Mouse (Mus musculus): Measurements from ENCODE around the gene Ctf1.
A peak's percentile ranks its signal among the peaks of the same experiment; 100 is the strongest.

Ctf1 gene

DNA sequence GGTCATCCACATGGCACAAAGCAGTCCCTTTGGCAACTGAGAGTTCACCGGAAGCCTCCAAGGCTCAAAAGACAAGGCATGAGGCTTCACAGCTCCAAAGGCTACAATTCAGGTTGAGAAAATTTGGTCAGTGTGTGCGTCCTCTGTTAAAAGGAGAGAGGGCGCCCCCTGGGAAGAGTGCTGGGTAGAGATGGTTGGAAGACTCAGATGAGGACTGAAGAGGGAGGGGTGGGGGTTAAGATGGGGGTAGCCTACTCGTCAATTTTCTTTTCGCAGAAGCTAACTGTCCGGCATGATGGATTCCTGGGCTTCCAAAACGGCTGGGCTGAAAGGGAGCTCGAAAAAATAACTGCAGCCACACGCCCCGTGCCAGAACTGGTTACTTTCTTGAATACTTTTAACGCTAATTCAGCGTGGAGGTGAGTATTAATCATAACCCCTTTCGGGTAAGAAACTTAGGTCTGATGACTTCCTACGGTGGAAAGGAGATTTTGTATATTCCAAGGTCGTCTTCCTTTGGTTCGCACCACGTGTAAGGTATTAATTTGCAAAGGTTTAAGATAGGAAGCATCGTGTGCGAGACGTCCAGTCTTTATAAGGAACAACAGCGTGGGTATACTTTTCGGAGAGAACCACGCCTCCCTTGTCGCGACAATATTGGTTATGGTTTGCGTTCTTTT is 32.0 kb downstream of the Ctf1 start, which contains the start of gene Fbxl19:
TSS of gene Fbxl19 (plus strand) at position 178 of the 680 bp plus-strand sequence.
- DNase-seq = peak; percentile 78

DNA sequence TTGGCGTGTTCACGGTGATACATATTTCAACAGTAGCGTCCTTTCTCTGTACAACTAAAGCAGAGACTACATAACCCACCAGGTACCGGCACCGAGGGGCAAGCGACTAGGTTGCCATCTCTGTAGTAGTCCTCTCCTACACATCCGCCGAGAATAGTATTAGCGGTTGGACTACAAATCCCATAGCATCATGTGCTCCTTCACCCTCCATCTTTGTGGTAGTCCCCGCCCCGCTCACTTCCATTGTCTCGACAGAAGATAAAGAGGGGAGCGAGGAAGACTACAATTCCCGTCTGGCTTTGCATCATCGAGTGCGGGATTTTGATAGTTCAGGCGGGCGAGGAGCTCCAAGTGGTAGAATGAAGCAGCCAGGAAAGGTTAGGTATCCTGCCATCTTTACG is 32.7 kb downstream of the Ctf1 start:
- peak; percentile 88 for DNase-seq

DNA sequence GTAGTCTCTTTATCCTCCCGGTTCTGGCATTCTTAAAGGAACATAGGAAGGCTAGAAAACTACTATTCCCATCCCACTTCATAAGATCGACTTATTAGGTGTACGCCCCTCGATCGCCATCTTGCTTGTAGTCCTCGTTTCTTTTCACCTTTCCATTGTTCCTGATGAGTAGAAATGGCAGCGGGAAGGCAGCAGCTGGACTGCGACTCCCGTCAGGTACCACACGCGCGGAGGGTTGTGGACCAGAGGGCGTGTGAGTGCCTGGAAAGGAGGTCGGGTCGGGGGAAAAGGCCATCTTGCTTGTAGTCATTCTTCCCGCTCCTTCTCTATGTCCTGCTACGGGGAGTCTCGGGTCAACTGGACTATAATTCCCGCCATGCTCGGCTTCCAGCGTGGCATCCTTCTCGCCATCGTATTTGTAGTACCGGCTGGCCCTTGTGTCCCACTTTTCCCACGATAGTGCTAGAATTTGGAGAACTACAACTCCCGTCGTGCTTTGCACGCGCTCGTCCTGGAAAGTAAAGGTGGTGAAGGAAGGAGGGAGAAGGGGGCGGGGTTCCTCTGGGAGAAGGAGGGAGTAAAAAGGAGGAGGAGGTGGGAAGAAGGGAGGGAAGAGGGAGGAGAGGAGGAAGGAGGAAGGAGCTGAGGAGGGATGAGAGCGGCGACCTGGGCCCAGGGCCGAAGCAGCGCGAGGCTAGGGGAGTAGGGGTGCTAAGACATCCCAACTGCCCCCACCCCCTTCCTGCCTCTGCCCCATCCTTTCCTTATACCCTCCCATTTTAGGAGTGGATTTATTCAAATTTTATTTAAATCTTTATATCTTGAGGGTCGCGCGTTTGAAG is 33.3 kb downstream of the Ctf1 start:
- peak; percentile 85 for DNase-seq

DNA sequence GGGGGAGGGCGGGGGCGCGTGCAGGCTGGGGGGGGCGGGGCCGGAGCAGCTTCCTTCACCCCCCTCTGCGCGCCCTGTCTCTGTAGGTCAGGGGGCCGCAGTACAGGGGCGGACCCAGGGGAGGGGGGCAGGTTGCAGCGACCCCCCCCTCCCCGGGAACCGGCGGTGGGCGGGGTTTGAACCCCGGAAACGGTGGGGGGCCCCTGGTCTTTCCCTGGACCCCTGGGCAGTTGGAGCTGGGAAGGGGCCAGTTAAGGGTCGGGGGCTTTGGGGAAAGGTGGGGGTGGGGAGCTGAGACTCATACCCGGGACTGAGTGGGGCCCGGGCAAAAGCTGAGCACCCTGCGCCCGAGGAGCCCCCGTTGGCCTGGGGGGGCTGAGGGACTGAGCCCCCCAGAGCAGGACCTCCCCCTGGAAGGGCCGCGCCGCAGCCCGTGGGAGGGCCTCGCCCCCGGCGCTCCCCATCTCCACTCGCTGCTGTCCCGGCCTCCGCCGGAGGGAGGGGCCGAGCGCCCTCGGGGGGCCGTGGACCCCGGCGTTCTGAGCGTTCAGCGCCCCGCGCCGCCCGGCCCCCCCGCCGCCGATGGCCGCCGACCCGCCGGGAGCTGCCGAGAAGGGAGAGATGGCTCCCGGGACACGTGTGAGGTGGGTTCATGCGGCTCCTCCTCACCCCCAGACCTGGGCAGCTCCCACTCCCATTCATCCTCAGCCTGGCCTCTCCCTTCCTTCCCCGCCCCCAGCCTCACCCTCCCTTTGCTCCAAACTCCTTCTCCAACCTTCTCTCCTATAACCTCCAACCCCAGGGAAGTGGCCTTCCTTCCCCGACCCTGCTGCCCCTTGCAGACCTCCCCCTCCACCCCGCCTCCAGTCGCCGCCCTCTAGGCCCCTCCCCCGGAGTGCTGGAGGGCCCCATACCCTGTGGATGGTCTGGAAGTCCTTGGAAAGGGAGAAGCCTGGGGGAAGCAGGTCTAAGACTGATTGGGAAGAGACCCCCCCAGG is 34.3 kb downstream of the Ctf1 start:
- DNase-seq = peak; percentile 50

DNA sequence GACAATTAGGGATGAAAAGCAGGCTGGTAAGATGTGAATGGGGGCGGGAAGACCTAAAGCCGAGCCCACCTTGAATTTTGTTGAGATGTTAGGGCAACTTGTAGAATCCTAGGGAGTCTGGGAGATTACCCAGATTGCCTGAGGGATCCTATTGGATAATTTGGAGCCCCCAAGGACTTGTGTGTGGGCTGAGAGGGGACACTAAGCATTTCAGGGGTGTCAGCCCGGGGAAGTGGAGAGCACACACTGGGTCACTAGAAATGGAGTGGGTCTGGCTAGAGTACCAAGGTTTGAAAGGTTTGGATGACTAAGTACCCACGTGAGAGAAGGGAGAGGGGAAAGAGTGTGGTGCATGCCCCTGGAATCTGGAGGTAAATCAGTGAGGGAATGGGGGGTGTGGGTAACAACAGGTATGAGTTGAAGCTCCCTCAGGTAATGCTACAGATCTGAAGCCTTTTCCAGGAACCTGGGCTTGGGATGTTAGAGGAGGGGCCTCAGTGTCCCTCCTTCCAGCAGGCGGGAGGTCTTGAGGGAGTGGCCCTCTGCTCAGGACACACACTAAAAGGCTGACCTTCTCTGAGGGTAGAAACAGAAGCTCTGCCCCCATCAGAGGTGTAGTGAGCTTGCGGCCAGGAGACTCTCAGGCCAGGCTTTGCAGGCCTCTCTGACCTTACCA is 35.2 kb downstream of the Ctf1 start:
- DNase-seq = no peak

DNA sequence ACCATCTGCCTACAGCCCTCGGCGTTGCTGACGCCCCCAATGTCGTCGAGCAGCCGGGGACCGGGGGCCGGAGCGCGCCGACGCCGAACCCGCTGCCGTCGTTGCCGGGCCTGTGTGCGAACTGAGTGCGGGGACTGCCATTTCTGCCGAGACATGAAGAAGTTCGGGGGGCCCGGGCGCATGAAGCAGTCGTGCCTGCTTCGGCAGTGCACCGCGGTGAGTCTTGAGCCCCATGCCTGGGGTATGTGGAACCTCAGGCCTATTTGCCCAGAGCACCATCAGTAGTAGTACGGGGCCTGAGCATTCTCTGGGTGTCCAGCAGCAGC is 35.7 kb downstream of the Ctf1 start:
- DNase-seq = no peak

DNA sequence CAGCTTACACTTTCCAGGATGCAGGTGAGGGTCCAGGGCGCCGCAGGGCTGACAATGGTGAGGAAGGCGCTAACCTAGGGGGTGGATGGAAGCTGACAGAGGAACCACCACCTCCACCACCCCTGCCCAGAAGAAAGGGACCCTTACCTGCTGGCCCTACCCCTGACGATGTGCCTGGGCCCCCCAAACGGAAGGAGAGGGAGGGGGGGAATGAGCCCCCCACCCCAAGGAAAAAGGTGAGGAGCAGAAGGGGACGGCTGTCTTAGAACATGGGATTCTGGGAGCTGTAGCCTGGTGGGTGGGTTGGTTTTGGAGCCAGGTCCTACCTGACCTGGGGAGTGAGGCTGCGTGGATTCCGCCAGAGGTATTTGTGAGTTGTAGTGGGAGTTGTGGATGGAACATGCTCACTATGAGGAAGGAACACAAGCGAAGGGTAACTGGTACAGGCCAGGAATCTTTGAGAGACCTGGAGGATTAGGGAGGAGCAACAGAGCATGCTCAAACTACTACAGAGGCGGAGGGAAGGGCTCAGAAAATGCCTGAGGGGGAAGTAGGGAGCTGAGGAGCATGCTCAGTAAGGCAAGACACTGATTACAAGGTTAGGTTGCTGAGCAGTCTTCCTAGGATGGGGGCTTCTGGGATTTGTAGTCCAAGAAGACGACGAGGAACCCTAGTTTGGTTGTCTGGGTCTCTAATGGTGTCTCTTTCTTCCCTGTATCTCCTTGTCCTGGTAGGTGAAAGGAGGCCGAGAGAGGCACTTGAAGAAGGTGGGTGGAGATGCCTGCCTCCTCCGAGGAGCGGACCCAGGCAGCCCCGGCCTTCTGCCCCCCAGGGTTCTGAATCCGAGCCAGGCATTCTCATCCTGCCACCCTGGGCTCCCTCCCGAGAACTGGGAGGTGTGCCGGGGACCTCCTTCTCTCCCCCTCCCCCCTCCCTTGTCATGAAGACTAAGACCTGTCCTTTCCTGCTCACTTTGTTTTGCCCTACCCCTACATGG is 37.9 kb downstream of the Ctf1 start:
- no peak for DNase-seq

DNA sequence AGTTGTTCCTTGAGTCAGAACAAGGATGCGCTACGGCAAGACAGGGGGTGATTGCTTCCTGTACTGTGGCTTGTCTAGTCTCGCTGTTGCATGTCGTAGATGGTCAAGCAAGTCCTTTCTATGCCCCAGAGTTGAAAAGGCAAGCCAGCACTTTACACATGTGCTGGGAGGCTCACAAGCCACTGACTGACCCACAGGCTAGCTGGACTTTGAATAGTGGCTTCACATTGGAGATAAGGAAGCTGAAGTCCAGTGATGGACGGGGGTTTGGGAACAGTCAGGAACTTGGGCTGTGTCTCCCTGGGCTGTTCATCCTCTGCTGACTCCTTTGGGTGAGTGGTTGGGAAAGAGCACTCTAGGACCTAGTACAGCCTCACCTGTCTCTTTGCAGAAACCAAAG is 39.1 kb downstream of the Ctf1 start:
- DNase-seq = no peak

DNA sequence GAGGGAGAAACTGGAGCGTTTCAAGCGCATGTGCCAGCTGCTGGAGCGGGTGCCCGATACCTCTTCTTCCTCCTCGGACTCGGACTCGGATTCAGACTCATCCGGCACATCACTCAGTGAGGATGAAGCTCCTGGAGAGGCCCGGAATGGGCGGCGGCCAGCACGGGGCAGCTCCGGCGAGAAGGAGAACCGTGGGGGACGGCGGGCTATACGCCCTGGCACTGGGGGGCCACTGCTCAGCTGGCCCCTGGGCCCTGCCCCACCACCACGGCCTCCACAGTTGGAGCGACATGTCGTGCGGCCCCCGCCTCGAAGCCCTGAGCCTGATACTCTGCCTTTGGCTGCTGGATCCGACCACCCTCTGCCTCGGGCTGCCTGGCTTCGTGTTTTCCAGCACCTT is 39.5 kb downstream of the Ctf1 start:
- no peak for DNase-seq

DNA sequence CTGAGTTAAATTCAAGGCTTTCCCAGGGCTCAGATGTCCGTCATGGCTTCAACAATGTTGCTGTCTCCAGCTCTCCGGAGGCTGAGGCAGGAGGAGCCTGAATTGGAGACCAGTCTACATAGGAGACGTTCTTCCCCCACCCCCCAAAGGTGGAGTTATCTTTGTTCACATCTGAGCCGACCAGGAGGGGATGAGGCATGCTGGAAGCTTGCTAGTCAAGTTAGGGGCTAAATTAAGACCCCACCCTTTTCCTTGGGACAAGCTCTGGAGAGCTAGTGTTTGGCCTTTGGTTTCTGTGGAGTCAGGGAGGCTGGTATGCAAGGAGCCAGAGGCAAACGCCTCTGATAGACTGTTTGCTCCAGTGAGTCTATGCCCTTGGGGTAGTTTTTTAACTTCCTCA is 40.6 kb downstream of the Ctf1 start:
- DNase-seq = no peak

DNA sequence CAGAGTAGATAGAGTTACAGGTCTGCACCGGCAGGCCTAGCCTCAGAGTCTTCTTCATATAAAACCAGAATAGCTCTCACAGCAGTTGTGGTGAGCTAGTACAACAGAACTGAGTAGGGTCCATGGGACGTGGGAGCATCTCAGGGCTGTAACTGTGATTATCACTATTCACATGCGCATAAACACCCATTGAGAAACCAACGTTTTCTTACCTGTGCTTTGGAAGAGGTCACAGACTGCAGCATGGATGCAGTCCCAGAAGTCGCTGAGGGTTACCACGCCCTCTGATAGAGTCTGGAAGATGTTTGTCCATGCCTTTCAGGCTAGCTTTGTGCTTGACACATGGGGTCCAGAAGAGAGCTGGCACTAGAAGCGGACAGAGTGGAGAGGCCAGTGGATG is 41.2 kb downstream of the Ctf1 start:
- DNase-seq = no peak

DNA sequence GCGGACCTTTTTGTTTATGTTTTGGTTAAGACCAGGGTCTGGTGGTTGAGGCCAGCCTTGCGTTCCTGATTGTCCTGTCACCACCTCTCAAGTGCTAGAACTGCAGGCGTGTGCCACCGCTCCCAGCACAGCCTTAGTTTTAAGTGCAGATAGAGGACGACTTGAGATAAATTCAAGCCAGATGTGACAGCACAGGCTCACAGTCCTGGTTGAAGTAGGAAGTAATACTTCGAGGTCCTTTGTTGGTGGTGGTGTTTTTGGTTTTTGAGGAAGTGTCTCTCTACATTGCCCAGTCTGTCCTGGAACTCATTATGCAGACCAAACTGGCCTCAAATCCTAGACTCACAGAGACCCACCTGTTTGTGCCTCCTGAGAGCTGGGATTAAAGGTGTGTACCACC is 47.2 kb downstream of the Ctf1 start:
- DNase-seq = no peak

DNA sequence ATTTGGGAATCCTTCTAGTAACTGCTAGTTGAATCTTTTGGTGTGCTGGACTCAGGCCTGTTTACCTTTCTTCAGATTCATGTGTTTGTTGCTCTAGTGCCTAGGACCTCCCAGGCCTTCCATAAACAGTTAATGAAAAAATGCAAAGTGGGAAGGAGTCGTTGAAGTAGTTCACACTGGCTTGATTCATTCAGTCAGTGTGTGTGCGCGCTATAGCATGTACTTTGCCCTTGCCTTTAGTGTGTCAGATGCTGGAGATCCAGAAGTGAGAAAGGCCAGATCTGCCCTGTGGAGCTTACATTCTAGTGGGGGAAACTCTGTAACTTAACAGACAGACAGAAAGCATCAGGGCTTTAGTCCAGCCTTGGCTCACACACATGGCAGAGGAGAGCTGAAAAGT is 47.9 kb downstream of the Ctf1 start:
- no peak for DNase-seq

DNA sequence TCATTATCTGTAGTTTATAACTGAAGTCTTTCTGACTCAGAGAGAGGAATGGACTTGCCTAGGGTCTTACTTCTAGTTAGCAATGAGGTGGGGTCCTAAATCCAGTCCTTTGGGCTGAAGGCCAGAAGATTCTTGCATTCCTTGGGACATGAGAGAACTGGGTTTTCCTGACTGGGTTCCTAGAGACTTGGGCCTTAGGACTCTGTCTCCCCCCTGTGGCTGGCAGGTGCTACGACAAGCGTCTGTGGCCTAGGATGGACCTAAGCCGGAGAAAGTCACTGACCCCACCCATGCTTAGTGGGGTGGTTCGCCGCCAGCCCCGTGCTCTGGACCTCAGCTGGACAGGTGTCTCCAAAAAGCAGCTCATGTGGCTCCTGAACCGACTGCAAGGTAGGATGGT is 48.5 kb downstream of the Ctf1 start:
- peak; percentile 77 for DNase-seq

DNA sequence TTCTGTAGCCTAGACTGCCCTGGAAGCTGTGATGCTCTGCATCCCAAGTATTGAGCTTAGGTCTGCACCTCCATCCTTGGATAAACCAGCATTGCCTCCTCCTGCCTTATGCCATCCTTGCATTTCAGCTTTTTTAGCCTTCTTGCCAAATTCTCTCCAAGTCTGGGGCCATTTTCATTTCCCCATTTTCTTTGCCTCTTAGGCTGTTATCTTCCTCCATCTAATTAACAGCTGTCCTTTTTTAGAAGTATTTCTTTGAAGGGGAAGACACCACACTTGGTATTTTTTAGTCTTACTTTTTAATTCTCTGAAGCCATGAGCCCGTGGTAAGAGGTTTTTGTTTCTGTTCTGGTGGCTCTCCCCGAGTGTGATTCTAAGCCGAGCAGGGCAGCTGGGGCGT is 51.1 kb downstream of the Ctf1 start:
- DNase-seq = no peak

DNA sequence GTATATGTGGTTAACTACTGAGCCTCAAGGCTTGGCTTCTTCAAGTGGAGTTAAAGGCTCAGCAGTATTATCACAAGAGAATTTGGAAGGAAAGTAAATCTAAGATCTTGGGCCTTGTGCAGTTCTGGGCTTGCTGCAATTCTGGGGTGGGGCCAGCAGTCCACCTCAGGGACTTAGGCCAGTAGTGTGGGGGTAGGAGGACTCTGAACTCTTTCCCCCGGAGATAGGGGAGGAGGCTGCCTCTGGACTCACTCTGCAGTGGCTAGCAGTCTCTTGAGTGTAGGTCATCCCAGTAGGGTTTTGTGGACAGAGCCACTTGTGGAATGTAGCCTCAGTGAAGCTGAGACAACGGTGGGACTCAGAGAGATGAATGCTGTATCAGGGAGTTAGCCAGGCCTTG is 53.2 kb downstream of the Ctf1 start:
- no peak for DNase-seq

DNA sequence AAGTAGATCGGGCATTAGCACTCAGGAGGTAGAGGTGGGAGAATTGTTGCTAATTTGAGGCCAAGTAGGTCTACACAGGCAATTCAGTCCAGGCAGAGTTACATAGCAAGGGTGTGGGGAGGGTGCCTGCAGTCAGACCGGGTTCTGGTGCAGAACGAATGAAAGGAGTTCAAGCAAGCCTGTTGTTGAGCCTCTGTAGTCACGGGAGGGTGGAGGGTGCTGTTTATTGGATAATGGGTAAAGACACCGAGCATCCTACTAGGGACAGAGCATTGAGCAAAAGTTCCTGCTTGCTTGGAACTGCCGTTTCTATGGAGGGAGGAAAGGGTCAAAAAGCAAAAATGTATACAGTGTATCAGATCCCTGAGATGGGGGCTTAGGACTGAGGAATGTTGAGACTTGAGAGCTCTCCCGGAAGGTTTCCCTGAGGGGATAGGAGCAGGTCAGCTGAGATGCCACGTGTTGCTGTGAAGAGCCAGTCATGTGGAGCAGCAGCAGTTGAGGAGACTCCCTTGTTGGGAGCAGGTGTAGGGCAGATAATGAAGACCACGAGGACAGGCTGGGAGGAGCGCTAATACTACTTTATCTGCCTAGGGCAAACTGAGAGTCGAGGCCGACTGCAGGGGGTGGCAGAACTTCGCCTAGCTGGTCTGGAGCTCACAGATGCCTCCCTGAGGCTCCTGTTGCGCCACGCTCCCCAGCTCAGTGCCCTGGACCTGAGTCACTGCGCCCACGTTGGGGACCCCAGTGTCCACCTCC is 54.5 kb downstream of the Ctf1 start:
- peak; percentile 91 for DNase-seq
